Mouse (Mus musculus) T-cell, adult 2 months (primary cell): ENCODE data around the gene Smc5.

Experiments
- DNase-seq: peaks from one replicate; pipeline ENCODE4 v3.0.0; 2022; ENCODE audit warnings: low spot score

Smc5 gene

DNA sequence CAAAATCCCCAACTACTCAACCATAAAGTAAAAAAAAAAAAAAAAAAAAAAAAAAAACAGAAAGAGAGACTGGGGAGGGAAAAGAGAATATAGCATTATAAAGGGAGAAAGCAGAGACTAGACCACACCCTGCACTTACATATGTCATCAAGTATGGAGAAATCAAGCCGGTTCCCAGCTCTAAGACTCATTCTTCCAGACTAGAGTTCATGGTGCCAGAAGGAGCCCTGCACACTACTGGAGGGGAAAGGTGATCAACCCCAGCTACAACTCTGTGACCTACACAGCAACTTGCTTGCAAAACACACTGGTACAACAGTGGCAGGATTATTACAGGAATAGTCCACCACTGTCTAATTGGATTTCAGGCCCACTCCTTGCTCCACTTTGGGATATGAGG, 84.0 kb downstream of the Smc5 start:
- DNase-seq, result no peak

DNA sequence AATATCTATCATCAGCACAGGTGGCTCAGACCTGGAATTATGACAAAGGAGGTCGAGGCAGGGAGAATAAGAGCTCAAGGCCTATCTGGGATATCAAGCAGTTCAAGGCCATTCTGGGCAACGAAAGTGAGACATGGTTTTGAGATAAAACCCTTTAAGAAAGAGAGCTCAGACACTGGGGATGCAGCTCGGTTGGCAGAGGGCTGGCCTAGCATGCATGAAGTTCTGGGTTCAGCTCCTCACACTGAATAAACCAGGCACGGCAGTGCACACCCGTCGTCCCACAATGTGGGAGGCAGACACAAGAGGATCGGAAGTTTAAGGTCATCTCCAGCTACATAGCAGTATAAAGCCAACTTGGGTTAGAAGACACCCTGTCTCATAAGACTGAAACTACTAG, 84.7 kb downstream of the Smc5 start:
- DNase-seq, result no peak

GRCm38 (mm10) chr19:23187732-23188131, 86.0 kb downstream of the Smc5 start:
- DNase-seq, result no peak

DNA sequence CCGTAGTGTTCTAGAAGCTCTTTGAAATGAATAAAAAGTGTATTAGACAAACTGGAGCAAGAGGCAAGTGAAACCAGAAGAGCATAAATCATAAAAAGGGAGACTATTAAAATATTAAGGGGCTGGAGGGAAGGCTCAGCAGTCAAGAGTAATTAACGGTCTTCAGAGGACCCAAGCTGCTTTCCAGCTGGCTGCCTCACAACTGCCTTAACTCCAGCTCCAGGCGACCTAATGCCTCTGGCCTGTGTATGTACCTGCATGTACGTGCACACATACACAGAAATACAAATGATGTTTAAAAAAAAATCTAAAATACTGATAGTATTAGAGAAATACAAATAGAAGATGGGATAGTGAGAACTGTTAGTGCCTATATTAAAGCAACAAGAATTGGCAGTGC, 89.6 kb downstream of the Smc5 start:
- DNase-seq, result no peak

GRCm38 (mm10) chr19:23183493-23183892, 90.2 kb downstream of the Smc5 start:
- DNase-seq, result no peak

DNA sequence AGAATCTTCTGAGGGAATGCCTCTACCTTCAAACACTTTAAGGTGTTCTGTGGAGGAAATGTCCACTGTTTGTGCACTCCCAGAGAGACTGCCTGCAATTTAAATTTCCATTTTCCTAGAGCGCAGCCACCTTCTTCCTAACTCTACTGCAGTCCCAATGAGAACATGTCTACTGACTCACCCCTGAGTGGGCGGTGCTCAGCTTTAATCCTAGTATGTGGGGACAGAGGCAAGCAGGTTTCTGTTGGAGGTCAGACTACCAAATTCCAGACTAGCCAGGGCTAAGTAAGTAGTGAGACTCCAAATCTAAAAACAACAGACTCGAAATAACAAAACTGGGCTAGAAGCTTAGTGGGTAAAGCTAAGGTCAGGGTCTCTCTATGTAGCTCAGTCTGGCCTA, 95.2 kb downstream of the Smc5 start:
- DNase-seq, result no peak

- no peak for DNase-seq
Observed at GRCm38 (mm10) chr19:23175511-23175910, 98.2 kb downstream of the Smc5 start.

- no peak for DNase-seq
Observed at GRCm38 (mm10) chr19:23175090-23175489, 98.6 kb downstream of the Smc5 start.

DNA sequence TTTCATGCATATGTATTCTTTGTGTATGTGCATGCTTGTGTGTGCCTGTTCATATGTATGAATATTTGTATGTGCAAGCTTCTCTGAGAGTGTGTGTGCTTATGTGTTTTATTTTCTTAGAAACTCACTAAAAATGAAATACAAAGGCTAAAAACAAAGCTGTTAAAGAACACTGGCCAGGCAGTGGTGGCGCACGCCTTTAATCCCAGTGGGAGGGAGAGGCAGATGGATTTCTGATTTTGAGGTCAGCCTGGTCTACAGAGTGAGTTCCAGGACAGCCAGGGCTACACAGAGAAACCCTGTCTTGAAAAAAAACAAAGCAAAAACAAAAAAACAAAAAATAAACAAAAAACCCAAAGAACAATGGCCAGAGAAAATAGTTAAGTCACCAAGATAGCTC, 102.6 kb downstream of the Smc5 start:
- no peak for DNase-seq

GRCm38 (mm10) chr19:23170476-23170875, 103.2 kb downstream of the Smc5 start:
- no peak for DNase-seq

GRCm38 (mm10) chr19:23169659-23170050, 104.0 kb downstream of the Smc5 start:
- no peak for DNase-seq

DNA sequence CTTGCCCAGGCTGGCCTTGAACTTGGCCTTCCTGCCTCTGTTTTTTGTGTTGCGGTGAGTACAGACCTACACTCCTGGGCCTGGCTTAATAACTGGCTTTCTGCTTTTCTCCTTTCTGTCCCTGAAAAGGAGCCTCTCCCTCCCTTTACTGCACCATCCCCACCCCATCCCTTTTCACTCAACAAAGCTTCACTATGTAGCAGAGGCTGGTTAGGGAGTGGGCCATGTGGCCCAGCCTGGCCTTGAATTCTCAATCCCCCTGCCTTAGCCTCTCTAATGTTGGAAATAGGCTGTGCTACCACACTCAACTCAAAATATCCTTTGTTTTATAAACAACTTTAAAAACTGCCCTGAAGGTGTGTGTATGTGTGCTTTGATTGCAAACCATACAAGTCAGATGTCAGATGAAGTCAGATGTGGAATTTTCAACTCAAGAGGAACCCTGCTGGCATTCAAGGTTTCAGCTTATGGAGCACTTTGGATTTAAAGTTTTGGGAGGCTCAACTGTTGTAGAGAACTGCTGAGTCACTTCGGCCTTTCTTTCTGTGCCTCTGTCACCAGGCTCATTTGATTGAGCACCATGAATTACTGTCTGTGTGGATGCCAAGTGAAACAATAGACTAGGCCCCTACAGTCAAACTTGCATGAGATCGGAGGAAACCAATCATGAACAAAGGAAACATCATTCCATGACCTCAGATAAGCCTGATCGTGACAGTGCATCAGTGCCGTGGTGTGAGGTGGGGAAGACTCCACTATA, 104.6 kb downstream of the Smc5 start:
- DNase-seq, result no peak

DNA sequence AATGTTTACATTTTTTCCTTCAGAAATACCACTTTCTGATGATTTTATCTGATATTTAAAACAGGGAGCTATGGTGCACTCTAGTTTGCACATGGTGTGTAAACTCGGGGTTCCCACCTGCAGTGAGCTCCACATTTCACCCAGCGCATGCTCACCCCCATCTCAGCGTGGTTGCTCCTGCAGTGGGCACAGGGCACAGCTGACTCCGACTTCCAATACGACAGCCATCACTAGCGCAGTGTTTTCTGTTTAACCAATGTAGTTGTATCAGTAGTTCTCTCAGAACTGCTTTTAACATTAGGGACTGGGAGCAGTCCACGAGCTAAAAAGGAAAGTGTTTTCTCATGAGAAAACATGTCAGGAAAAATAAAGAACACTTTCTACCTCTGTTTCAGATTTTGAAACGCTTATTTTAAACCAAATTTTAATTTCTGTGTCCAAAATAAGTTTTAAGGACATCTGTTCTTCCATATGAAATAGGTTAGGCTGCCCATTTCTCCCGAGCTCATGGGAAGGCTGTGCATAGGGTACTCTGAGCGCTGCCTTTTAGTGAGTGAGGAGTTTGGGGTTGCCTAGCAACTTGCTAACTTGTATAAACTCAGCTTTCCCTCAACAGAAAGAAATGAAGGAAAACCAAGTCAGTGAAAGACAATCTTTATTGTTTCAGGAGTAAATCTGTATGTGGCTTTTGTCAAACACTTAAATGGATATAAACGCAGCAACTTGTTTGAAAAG, 107.0 kb downstream of the Smc5 start:
- no peak for DNase-seq

- no peak for DNase-seq
Observed at GRCm38 (mm10) chr19:23164651-23165240, 109.0 kb downstream of the Smc5 start.

GRCm38 (mm10) chr19:23163361-23163760, 110.3 kb downstream of the Smc5 start:
- DNase-seq, result no peak

DNA sequence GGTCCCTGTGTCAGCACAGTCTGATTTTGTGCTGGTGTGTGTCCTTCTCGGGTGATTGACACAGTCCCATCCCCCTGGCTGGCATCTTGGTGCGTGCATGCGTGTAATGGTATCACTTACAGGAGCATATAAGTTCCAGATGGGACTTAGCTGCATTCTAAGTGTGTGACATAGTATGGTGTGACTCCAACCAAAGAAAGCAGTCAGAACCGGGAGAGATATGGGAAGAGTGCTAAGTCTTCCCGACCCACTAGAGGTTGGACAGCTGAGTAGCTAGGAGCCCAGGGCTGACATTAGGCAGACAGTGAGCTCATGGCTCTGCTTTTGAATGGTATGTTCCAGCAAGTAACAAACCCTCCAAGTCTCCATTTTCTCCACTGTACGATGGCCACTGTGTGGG, 110.8 kb downstream of the Smc5 start:
- no peak for DNase-seq

GRCm38 (mm10) chr19:23162387-23162809, 111.3 kb downstream of the Smc5 start:
- DNase-seq, result no peak

DNA sequence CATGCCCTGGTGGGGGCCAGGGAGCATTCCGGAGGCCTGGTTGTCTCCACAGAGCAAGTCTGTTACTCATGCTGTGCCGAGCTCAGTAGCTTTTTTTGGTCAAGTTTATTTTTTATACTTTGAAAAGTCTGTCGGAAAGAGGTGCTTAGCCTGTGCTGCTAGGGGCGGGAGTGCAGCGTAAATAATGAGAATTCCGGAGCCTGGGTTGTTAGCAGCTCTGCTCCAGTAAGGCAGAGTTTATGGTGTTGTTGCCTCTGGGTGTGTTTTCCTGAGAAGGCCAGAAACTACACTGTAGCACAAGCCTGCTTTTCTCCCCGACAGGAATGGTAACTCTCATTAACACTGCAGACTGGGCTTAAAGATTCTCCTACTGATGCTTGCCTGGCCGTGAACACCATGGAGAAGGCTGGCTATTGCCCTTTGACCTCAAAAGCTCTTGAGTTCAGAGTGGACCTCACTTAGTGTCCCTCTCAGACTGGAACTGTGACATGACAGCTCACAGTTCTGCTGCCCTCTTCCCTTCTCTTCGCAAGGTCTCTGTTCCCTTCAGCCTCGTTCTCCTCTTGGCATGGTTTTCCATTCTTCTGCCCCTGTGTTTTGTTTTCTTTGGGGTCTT, 113.8 kb downstream of the Smc5 start:
- DNase-seq, result no peak
